Mouse (Mus musculus) CH12.LX (cell line): ENCODE measurements at regions not wholly inside any gene's neighbourhood (a gene's known extent, or its start where the extent isn't known, plus 50 kb on each side); places are given as distances from the start of the nearest gene placed in this dataset.

ENCODE experiments used
- DNase-seq: peaks from one replicate; pipeline ENCODE4 v3.0.0-alpha.2; 2013; ENCODE audit errors: extremely low read depth
- H3K27ac ChIP-seq: 2 replicates; pipeline ENCODE4 v1.5.1; 2012; ENCODE audit warnings: low read depth, mild to moderate bottlenecking, control low read depth, moderate library complexity; ENCODE audit not compliant: insufficient read depth
- H3K27me3 ChIP-seq: replicated peaks from 2 replicates; pipeline ENCODE3; 2012; ENCODE audit warnings: inconsistent platforms
- H3K36me3 ChIP-seq, 2 experiments: replicated peaks in 1 of 2; 2 replicates each; pipeline versions ENCODE3 to v1.6.1; 2012; ENCODE audit warnings: inconsistent platforms in 1 of 2, low read length in 1 of 2, mild to moderate bottlenecking in 1 of 2, mixed read lengths in 1 of 2, moderate library complexity in 1 of 2; ENCODE audit not compliant: control insufficient read depth in 1 of 2, insufficient read depth in 1 of 2
- H3K4me1 ChIP-seq, 2 experiments: 2 replicates each; pipeline ENCODE4 v1.6.1; 2012; ENCODE audit warnings: inconsistent platforms in 1 of 2, moderate library complexity in 1 of 2; ENCODE audit not compliant: insufficient read depth in 2 of 2, control insufficient read depth in 1 of 2
- H3K4me2 ChIP-seq: 2 replicates; pipeline ENCODE4 v1.6.1; 2012; ENCODE audit warnings: low read depth, mild to moderate bottlenecking, control low read depth; ENCODE audit not compliant: poor library complexity, insufficient read depth, severe bottlenecking
- H3K4me3 ChIP-seq, 3 experiments: fragments of 150-350 bp in 1 of 3; sonication (generic) in 1 of 3; replicated peaks in 1 of 3; 2 replicates each; pipeline versions ENCODE3 to v1.5.1; 2011 to 2012; ENCODE audit warnings: low read depth in 2 of 3, low read length in 2 of 3, mild to moderate bottlenecking in 2 of 3, moderate library complexity in 2 of 3, control low read depth in 1 of 3, improper control_type of control experiment in 1 of 3, inconsistent platforms in 1 of 3, mixed read lengths in 1 of 3; ENCODE audit not compliant: poor library complexity in 1 of 3
- H3K79me2 ChIP-seq: replicated peaks from 2 replicates; pipeline ENCODE4 v1.6.1; 2012; ENCODE audit warnings: mild to moderate bottlenecking, moderate library complexity; ENCODE audit not compliant: control insufficient read depth, poor library complexity, insufficient read depth, severe bottlenecking; ENCODE audit errors: extremely low read depth
- H3K9ac ChIP-seq: 2 replicates; pipeline ENCODE4 v1.6.1; 2012; ENCODE audit warnings: low read depth, mild to moderate bottlenecking, control low read depth, moderate library complexity; ENCODE audit not compliant: insufficient read depth
- H3K9me3 ChIP-seq: replicated peaks from 2 replicates; pipeline ENCODE3; 2012; ENCODE audit warnings: low read length, inconsistent platforms, mixed read lengths
- CHD2 ChIP-seq: IDR thresholded peaks from 2 replicates; pipeline ENCODE4 v1.6.1; 2011; ENCODE audit warnings: low read length, improper control_type of control experiment
- EP300 ChIP-seq: IDR thresholded peaks from 2 replicates; pipeline ENCODE4 v1.6.1; 2011; ENCODE audit warnings: low read length, improper control_type of control experiment
- ETS1 ChIP-seq: conservative IDR thresholded peaks from 2 replicates; pipeline ENCODE4 v1.6.1; 2012; ENCODE audit warnings: low read depth, mild to moderate bottlenecking, inconsistent platforms, low read length, improper control_type of control experiment, moderate library complexity
- GABPA ChIP-seq: IDR thresholded peaks from 2 replicates; pipeline ENCODE4 v1.6.1; 2012; ENCODE audit warnings: low read depth, low read length, improper control_type of control experiment, inconsistent platforms; ENCODE audit not compliant: insufficient replicate concordance
- HCFC1 ChIP-seq: IDR thresholded peaks from 2 replicates; pipeline ENCODE4 v1.6.1; 2012; ENCODE audit warnings: low read depth, mild to moderate bottlenecking, inconsistent platforms, low read length, improper control_type of control experiment
- JUN ChIP-seq: IDR thresholded peaks from 2 replicates; pipeline ENCODE4 v1.6.1; 2011; ENCODE audit warnings: low read depth, mild to moderate bottlenecking, low read length, improper control_type of control experiment, moderate library complexity; ENCODE audit not compliant: insufficient read depth
- MAX ChIP-seq: IDR thresholded peaks from 2 replicates; pipeline ENCODE4 v1.6.1; 2011; ENCODE audit warnings: low read length, improper control_type of control experiment
- MXI1 ChIP-seq: IDR thresholded peaks from 2 replicates; pipeline ENCODE4 v1.6.1; 2011; ENCODE audit warnings: mild to moderate bottlenecking, low read depth, low read length, improper control_type of control experiment
- MYC ChIP-seq: IDR thresholded peaks from 2 replicates; pipeline ENCODE4 v1.6.1; 2011; ENCODE audit warnings: low read depth, mild to moderate bottlenecking, improper control_type of control experiment, low read length
- POLR2AphosphoS2 ChIP-seq: IDR thresholded peaks from 2 replicates; pipeline ENCODE4 v1.6.1; 2011; ENCODE audit warnings: low read depth, low read length, improper control_type of control experiment
- TBP ChIP-seq: conservative IDR thresholded peaks from 2 replicates; pipeline ENCODE4 v1.6.1; 2011; ENCODE audit warnings: low read depth, low read length, improper control_type of control experiment
- UBTF ChIP-seq: IDR thresholded peaks from 2 replicates; pipeline ENCODE4 v1.6.1; 2012; ENCODE audit warnings: low read depth, mild to moderate bottlenecking, inconsistent platforms, low read length, improper control_type of control experiment, moderate library complexity
- USF1 ChIP-seq: IDR thresholded peaks from 2 replicates; pipeline ENCODE4 v1.6.1; 2014; ENCODE audit warnings: low read depth, mild to moderate bottlenecking, inconsistent platforms, low read length, improper control_type of control experiment
- ZC3H11A ChIP-seq: IDR thresholded peaks from 2 replicates; pipeline ENCODE4 v1.6.1; 2012; ENCODE audit warnings: low read depth, mild to moderate bottlenecking, inconsistent platforms, low read length, improper control_type of control experiment
- ZKSCAN1 ChIP-seq: IDR thresholded peaks from 2 replicates; pipeline ENCODE4 v1.6.1; 2012; ENCODE audit warnings: low read depth, inconsistent platforms, low read length, improper control_type of control experiment, borderline replicate concordance
- ZNF384 ChIP-seq: IDR thresholded peaks from 2 replicates; pipeline ENCODE4 v1.6.1; 2012; ENCODE audit warnings: low read depth, low read length, improper control_type of control experiment, inconsistent platforms
- dilution Hi-C: fragments of 300-500 bp; cut with MboI; formaldehyde crosslinking; loops from 2 replicates; pipeline ENCODE4 v1.14.3; 2020; ENCODE audit warnings: low sequenced_read_pairs; ENCODE audit not compliant: extremely low pct_unique_long_range_greater_than_20kb, extremely low pct_ligation_motif_present
- in situ Hi-C: fragments of 300-500 bp; cut with MboI; formaldehyde crosslinking; loops from 3 replicates; pipeline ENCODE4 v1.14.3; 2019; ENCODE audit warnings: low sequenced_read_pairs, low pct_ligation_motif_present, low pct_unique_long_range_greater_than_20kb, mixed read lengths

GRCm38 (mm10) chr7:67425581-67425980 lies 52.9 kb upstream of the Mef2a start (continued):
- TF ChIP-seq UBTF, result no peak

- peaks cover 8% of the 10 kb centered on the region for H3K79me2 ChIP-seq
- no peaks in the 10 kb centered on the region for H3K36me3 ChIP-seq
- DNase-seq, result no peak
- H3K4me1 ChIP-seq, result peaks cover 45 to 89% of the 10 kb centered on the region in 2 experiments
- H3K4me2 ChIP-seq, result peak overlapping the region; percentile 83
- peak overlapping the region; percentile 69 for H3K27ac ChIP-seq
- no peaks in the 10 kb centered on the region for H3K9me3 ChIP-seq
- peak overlapping the region; percentile 86 for H3K9ac ChIP-seq
- H3K27me3 ChIP-seq, result no peaks in the 10 kb centered on the region
- in situ Hi-C loops (loop anchor here (10.0 kb wide), 1 partner anchor 50 kb away; the partner anchor contains the start of gene Mef2a), dilution Hi-C loops (no loop called here)
- TF ChIP-seq USF1, result no peak
- no peak for TF ChIP-seq MYC
- no peak for TF ChIP-seq TBP
- no peak for TF ChIP-seq ZKSCAN1
- TF ChIP-seq JUN, result no peak
- TF ChIP-seq ETS1, result no peak
- no peak for TF ChIP-seq POLR2AphosphoS2
- TF ChIP-seq MXI1, result no peak
- TF ChIP-seq ZNF384, result no peak
- no peak for TF ChIP-seq GABPA
- no peak for TF ChIP-seq EP300
- TF ChIP-seq CHD2, result no peak
- no peak for TF ChIP-seq ZC3H11A
- TF ChIP-seq HCFC1, result no peak
- TF ChIP-seq UBTF, result no peak
- no peak for TF ChIP-seq MAX
- peak overlapping the region; percentile 36 to 46 (median 46) for H3K4me3 ChIP-seq
Measured at GRCm38 (mm10) chr7:67424810-67425485, 52.3 kb upstream of the Mef2a start.
